Mouse (Mus musculus): Measurements from ENCODE around the gene Fgf12. TPM values are rescaled to one million over a fixed set of nuclear protein-coding genes. Genes with fewer than 3 reads are reported as not detected.
A peak's percentile ranks its signal among the peaks of the same experiment; 100 is the strongest.

The Fgf12 gene
- polyA plus RNA-seq, 1 experiment from 2014 or later: 0.74 TPM

DNA sequence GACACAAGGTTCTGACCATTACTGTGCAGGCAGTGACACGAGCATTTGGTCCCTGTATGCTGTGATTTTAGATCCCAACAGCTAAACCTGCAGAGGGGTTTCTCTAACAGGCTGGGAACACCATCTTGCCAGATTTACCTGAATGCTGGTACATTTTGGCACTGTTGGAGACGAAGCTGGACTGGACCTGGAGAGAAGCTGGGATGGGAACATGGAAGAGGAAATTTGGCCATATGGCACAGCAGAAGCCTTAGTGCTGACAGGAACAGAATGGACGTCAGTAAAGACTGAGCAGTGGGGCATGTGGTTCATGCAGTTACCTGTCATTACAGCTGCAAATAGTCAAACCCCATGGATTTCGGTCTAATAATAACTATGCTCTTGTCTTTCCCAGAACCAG is 151.1 kb downstream of the Fgf12 start:
- H3K9me3 ChIP-seq (ENCODE audit: control insufficient read depth, low read length): no peaks in the 10 kb centered on the region
- no peak overlapping the region for H3K27ac ChIP-seq (replicated peaks)
- ATAC-seq (ENCODE audit: low FRiP score, low TSS enrichment) (no peak), DNase-seq (ENCODE audit: low spot score) (no peak)
- H3K4me3 ChIP-seq (ENCODE audit: low read depth, low read length): no peak overlapping the region
- H3K4me2 ChIP-seq (replicated peaks; ENCODE audit: low read depth): no peak overlapping the region
- H3K9ac ChIP-seq (ENCODE audit: low read length): no peak overlapping the region
- no peaks in the 10 kb centered on the region for H3K27me3 ChIP-seq (ENCODE audit: control insufficient read depth, insufficient read depth, low read length)
- 69% methylated on average over 4 of the region's 4 CpGs for WGBS
- no peaks in the 10 kb centered on the region for H3K4me1 ChIP-seq (replicated peaks; ENCODE audit: control insufficient read depth, insufficient read depth)
- H3K36me3 ChIP-seq (ENCODE audit: control insufficient read depth, insufficient read depth, low read length): no peaks in the 10 kb centered on the region
- no peak for TF ChIP-seq EP300 (optimal IDR thresholded peaks at IDR 0.05)
- TF ChIP-seq CTCF (IDR thresholded peaks at IDR 0.05; ENCODE audit: low read depth): no peak

DNA sequence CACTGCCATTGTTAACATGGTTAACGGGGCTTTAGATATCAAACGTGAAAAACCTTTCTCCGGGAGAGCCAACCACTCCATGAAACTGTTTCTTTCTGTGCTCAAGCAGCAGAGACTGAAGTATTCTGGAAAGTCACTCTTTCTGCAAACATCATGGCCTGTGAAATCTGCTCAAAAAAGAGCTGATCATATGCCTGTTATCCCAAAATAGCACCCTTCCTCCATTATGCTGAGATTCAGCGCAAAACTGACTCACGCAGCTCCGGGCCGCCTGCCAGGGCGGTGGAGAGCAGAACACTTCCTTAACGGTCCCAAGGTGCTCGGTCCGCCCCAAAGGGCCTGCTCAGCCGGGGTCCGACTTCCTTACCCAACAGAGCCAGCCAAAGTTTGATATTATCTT is 156.8 kb downstream of the Fgf12 start:
- H3K9ac ChIP-seq (ENCODE audit: low read length): no peak overlapping the region
- no peaks in the 10 kb centered on the region for H3K9me3 ChIP-seq (ENCODE audit: control insufficient read depth, low read length)
- no peak for DNase-seq (ENCODE audit: low spot score)
- TF ChIP-seq CTCF (IDR thresholded peaks at IDR 0.05; ENCODE audit: low read depth) (no peak), EP300 (optimal IDR thresholded peaks at IDR 0.05) (no peak)
- no peaks in the 10 kb centered on the region for H3K4me1 ChIP-seq (replicated peaks; ENCODE audit: control insufficient read depth, insufficient read depth)
- WGBS: 75% methylated on average over 13 of the region's 13 CpGs
- H3K27me3 ChIP-seq (ENCODE audit: control insufficient read depth, insufficient read depth, low read length): no peaks in the 10 kb centered on the region
- H3K4me3 ChIP-seq (ENCODE audit: low read depth, low read length): no peak overlapping the region
- ATAC-seq (ENCODE audit: low FRiP score, low TSS enrichment): no peak
- H3K27ac ChIP-seq (replicated peaks): no peak overlapping the region
- no peaks in the 10 kb centered on the region for H3K36me3 ChIP-seq (ENCODE audit: control insufficient read depth, insufficient read depth, low read length)
- H3K4me2 ChIP-seq (replicated peaks; ENCODE audit: low read depth): no peak overlapping the region

DNA sequence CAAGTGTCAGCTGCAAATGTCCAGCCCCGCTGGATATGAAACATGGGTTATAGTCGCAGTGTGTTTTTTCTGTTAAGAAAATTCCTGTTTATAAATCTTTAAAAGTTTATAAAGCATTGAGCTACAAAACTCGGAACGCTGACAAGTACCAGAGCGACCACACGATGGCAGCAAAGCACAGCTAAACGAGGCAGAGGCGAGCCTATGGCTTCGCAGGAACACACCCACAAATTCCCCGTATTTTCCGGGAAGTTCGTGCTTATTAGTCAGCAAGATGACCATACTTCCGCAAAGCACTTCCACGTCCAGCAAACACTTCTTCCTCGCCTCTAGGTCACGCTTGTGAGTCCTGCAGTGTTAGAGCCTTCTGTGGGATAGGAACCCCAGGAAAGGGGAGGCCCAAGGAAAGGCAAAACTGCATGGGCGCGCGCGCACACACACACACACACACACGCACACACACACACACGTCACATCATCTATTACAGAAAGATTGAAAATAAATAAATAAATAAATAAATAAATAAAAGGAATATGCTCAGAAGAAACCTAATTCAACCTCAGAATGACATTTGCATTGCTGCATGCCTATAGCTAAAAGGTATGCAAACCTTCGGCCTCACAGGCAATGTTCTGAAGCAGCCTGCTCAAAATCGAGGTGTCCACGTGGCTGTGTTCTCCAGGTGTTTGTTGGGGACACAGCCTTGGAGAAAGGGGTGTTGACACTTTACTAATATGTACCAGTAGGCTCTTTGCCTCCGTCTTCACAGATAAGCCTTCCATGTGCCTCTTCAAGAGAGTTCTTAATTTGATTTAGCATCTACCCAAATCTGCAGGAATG is 159.6 kb downstream of the Fgf12 start:
- TF ChIP-seq EP300 (optimal IDR thresholded peaks at IDR 0.05): no peak
- peak; percentile 87 for TF ChIP-seq CTCF (IDR thresholded peaks at IDR 0.05; ENCODE audit: low read depth)
- no peaks in the 10 kb centered on the region for H3K9me3 ChIP-seq (ENCODE audit: control insufficient read depth, low read length)
- H3K4me1 ChIP-seq (replicated peaks; ENCODE audit: control insufficient read depth, insufficient read depth): no peaks in the 10 kb centered on the region
- no peaks in the 10 kb centered on the region for H3K27me3 ChIP-seq (ENCODE audit: control insufficient read depth, insufficient read depth, low read length)
- peak overlapping the region; percentile 8; the same call in 1 of the 2 replicates for H3K4me3 ChIP-seq (ENCODE audit: low read depth, low read length)
- H3K4me2 ChIP-seq (replicated peaks; ENCODE audit: low read depth): peak overlapping the region; percentile 36; the same call in 1 of the 2 replicates
- no peak overlapping the region for H3K27ac ChIP-seq (replicated peaks)
- ATAC-seq (ENCODE audit: low FRiP score, low TSS enrichment) (peak; percentile 71), DNase-seq (ENCODE audit: low spot score) (peak; percentile 73)
- WGBS: 26% methylated on average over 26 of the region's 26 CpGs
- no peaks in the 10 kb centered on the region for H3K36me3 ChIP-seq (ENCODE audit: control insufficient read depth, insufficient read depth, low read length)
- no peak overlapping the region for H3K9ac ChIP-seq (ENCODE audit: low read length)

DNA sequence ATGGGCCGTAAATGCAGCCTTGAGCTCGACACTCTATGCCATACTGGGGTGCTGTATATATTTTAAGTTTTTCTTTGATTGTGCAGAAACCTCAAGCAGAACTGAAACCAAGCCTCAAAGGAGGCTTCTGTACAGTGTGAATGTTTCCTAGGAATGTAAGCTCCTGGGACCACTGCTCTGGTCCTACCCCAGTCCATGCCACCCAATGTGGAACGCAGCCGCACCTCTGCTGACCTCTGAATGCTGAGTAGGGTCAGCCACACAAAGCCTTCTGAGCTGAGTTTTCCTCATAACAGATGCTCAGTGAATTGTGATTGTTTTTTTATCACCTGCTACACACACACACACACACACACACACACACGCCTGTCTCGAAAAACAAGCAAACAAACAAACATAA is 160.4 kb downstream of the Fgf12 start:
- Histone ChIP-seq H3K9ac (ENCODE audit: low read length) (no peak overlapping the region), H3K9me3 (ENCODE audit: control insufficient read depth, low read length) (no peaks in the 10 kb centered on the region), H3K4me2 (replicated peaks; ENCODE audit: low read depth) (no peak overlapping the region), H3K4me3 (ENCODE audit: low read depth, low read length) (no peak overlapping the region), H3K36me3 (ENCODE audit: control insufficient read depth, insufficient read depth, low read length) (no peaks in the 10 kb centered on the region), H3K4me1 (replicated peaks; ENCODE audit: control insufficient read depth, insufficient read depth) (no peaks in the 10 kb centered on the region), H3K27ac (replicated peaks) (no peak overlapping the region), H3K27me3 (ENCODE audit: control insufficient read depth, insufficient read depth, low read length) (no peaks in the 10 kb centered on the region)
- TF ChIP-seq CTCF (IDR thresholded peaks at IDR 0.05; ENCODE audit: low read depth): no peak
- no peak for TF ChIP-seq EP300 (optimal IDR thresholded peaks at IDR 0.05)
- no peak for DNase-seq (ENCODE audit: low spot score)
- WGBS: 93% methylated on average over 6 of the region's 6 CpGs
- ATAC-seq (ENCODE audit: low FRiP score, low TSS enrichment): no peak

DNA sequence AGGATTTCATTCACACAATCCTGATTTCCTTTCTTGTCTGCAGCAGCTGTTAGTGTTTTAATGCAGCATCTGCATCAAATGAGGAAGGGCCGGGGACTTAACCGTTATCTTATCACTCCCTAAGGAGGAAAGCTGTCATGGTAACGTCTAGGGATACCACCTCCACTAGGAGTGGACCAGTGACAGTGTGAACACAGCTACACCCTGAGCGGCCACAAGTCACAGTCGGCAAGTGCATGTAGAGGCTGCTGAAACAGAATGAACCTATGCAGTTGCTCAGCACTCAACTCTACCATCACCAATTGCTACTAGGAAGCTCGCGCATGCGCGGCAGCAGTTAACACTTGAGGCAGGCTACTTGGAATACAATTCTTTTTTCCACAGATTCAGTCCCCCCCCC is 161.3 kb downstream of the Fgf12 start:
- no peaks in the 10 kb centered on the region for H3K36me3 ChIP-seq (ENCODE audit: control insufficient read depth, insufficient read depth, low read length)
- H3K4me1 ChIP-seq (replicated peaks; ENCODE audit: control insufficient read depth, insufficient read depth): no peaks in the 10 kb centered on the region
- no peak overlapping the region for H3K4me2 ChIP-seq (replicated peaks; ENCODE audit: low read depth)
- ATAC-seq (ENCODE audit: low FRiP score, low TSS enrichment) (no peak), DNase-seq (ENCODE audit: low spot score) (no peak)
- 63% methylated on average over 9 of the region's 9 CpGs for WGBS
- no peak overlapping the region for H3K27ac ChIP-seq (replicated peaks)
- H3K4me3 ChIP-seq (ENCODE audit: low read depth, low read length): no peak overlapping the region
- no peak overlapping the region for H3K9ac ChIP-seq (ENCODE audit: low read length)
- TF ChIP-seq EP300 (optimal IDR thresholded peaks at IDR 0.05) (no peak), CTCF (IDR thresholded peaks at IDR 0.05; ENCODE audit: low read depth) (no peak)
- no peaks in the 10 kb centered on the region for H3K9me3 ChIP-seq (ENCODE audit: control insufficient read depth, low read length)
- no peaks in the 10 kb centered on the region for H3K27me3 ChIP-seq (ENCODE audit: control insufficient read depth, insufficient read depth, low read length)

DNA sequence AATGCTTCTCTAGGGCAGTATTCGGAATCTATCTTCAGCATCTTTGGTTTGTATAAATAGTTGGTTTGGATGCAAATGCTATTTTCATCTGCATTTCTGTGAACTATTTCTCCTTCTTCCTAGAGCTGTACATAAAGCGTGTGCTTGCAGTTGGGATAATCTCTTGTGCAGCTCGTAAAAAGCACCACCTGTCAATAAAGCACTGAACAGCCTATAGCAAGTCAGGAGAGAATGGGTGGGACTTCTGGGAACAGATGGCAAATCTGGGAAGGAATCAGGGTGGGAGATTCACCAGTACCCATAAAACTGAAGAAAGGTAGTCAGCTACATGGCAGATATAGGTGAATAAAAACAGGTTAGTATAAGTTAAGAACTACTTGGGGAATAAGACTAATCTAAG is 180.7 kb downstream of the Fgf12 start:
- TF ChIP-seq CTCF (IDR thresholded peaks at IDR 0.05; ENCODE audit: low read depth) (no peak), EP300 (optimal IDR thresholded peaks at IDR 0.05) (no peak)
- no peaks in the 10 kb centered on the region for H3K27me3 ChIP-seq (ENCODE audit: control insufficient read depth, insufficient read depth, low read length)
- no peaks in the 10 kb centered on the region for H3K4me1 ChIP-seq (replicated peaks; ENCODE audit: control insufficient read depth, insufficient read depth)
- no peak overlapping the region for H3K9ac ChIP-seq (ENCODE audit: low read length)
- no peak overlapping the region for H3K4me2 ChIP-seq (replicated peaks; ENCODE audit: low read depth)
- no peak overlapping the region for H3K4me3 ChIP-seq (ENCODE audit: low read depth, low read length)
- no peaks in the 10 kb centered on the region for H3K36me3 ChIP-seq (ENCODE audit: control insufficient read depth, insufficient read depth, low read length)
- no peak overlapping the region for H3K27ac ChIP-seq (replicated peaks)
- H3K9me3 ChIP-seq (ENCODE audit: control insufficient read depth, low read length): no peaks in the 10 kb centered on the region
- ATAC-seq (ENCODE audit: low FRiP score, low TSS enrichment) (no peak), DNase-seq (ENCODE audit: low spot score) (no peak)
- WGBS: 53% methylated on average over 3 of the region's 3 CpGs
